ENCODE assay signal across 8 mouse cellular contexts in genomic region chr7:122219315-122219801, GRCm38 (mm10). TPM values are rescaled to one million over a fixed set of nuclear protein-coding genes. Genes with fewer than 3 reads are reported as not detected.
DNase-seq lines count a peak whose midpoint lies in the region; ATAC-seq and TF ChIP-seq lines count a peak whose summit lies in the region.

Gene Chp2, plus strand, starts transcription at chr7:122219496.

- H3K27me3 ChIP-seq in megakaryocyte, embryonic 14.5 days (replicated peaks) = peaks cover 29% of the 10 kb centered on the region
- H3K27me3 ChIP-seq in liver, postnatal 0 days (ENCODE audit: insufficient read depth, low read length) = no peaks in the 10 kb centered on the region

- H3K9me3 ChIP-seq in megakaryocyte, embryonic 14.5 days = peaks cover 45% of the 10 kb centered on the region
- H3K9me3 ChIP-seq in liver, postnatal 0 days (ENCODE audit: low read length) = no peaks in the 10 kb centered on the region

- no peaks in the 10 kb centered on the region for H3K4me1 ChIP-seq in megakaryocyte, embryonic 14.5 days
- H3K4me1 ChIP-seq in liver, postnatal 0 days (ENCODE audit: insufficient read depth) = no peaks in the 10 kb centered on the region

- ATAC-seq in megakaryocyte, adult 5-6 weeks (ENCODE audit: poor library complexity, severe bottlenecking) = no peak
- peak; percentile 75 for ATAC-seq in liver, postnatal 0 days
- no peak for ATAC-seq in frontal cortex, adult (ENCODE audit: low TSS enrichment)

- TF ChIP-seq CTCF in liver, postnatal 0 days (IDR thresholded peaks at IDR 0.05; ENCODE audit: low read depth) = no peak

- no peaks in the 10 kb centered on the region for H3K36me3 ChIP-seq in megakaryocyte, embryonic 14.5 days (replicated peaks; ENCODE audit: low read length)
- no peaks in the 10 kb centered on the region for H3K36me3 ChIP-seq in liver, postnatal 0 days (replicated peaks; ENCODE audit: insufficient read depth, low read length)

- peak within 1 kb of the TSS; percentile 31 for H3K4me3 ChIP-seq in megakaryocyte, embryonic 14.5 days (replicated peaks)
- peak within 1 kb of the TSS; percentile 33; the same call in 1 of the 2 replicates for H3K4me3 ChIP-seq in liver, postnatal 0 days (ENCODE audit: low read depth, low read length)

- TF ChIP-seq EP300 in liver, postnatal 0 days (IDR thresholded peaks at IDR 0.05; ENCODE audit: low read depth) = no peak

- 15% methylated on average over 20 of the region's 20 CpGs for WGBS in liver, postnatal 0 days (ENCODE audit: insufficient replicate concordance)

- peak within 1 kb of the TSS; percentile 64 for H3K4me2 ChIP-seq in liver, postnatal 0 days (ENCODE audit: low read depth, low read length)

- peak; percentile 35 for DNase-seq in heart, adult 8-10 months (ENCODE audit: low spot score)
- DNase-seq in kidney, adult 18-20 months = peak; percentile 34
- peak; percentile 72 for DNase-seq in liver, postnatal 0 days
- peak; percentile 5 for DNase-seq in ovary, postnatal 10 days (ENCODE audit: low spot score)
- no peak for DNase-seq in layer of hippocampus, postnatal 36 days

- peak within 1 kb of the TSS; percentile 38 for H3K9ac ChIP-seq in liver, postnatal 0 days (replicated peaks)

- H3K27ac ChIP-seq in liver, postnatal 0 days (ENCODE audit: low read depth) = peak within 1 kb of the TSS; percentile 16; the same call in 1 of the 2 replicates

RNA-seq across cellular contexts. Expression of gene Chp2, which starts in this region (rescaled TPM):
- polyA plus RNA-seq in megakaryocyte, embryonic 14.5 days (2012; ENCODE audit: insufficient read depth, low replicate concordance) = not detected in 2 replicates
- 0.27 TPM in 1 of 2 replicates, not detected in the other for total RNA-seq in megakaryocyte, adult 5-6 weeks (2015)
- total RNA-seq in megakaryocyte, adult 5-6 weeks (2017) = 0.18 and 0.94 TPM in 2 replicates
- total RNA-seq in heart, adult 8-10 months (2022) = 1 to 10 TPM; 2.9 to 3.9 (median 3.3) TPM
- 2.1 and 2.9 TPM in 2 replicates for polyA plus RNA-seq in liver, postnatal 0 days (2015; fragmentation: Nextera tagmentation; extraction: Ambion mirVana)
- total RNA-seq in layer of hippocampus, postnatal 36 days (2021) = 1 to 10 TPM; 2.3 to 3.1 TPM

Comparison
In these comparisons a context has a peak if more than half of its experiments do, and no peak if none do; other contexts are left out.
1. DNase-seq: peak in heart, adult 8-10 months (single experiment), kidney, adult 18-20 months (single experiment), liver, postnatal 0 days (single experiment) and ovary, postnatal 10 days (single experiment); none in layer of hippocampus, postnatal 36 days (0 of 2).